Mouse (Mus musculus): ENCODE results near the gene Trio.

GRCm38 (mm10) chr15:27851312-27851711 lies 174.3 kb downstream of the Trio start:
- TF ChIP-seq CTCF (IDR thresholded peaks at IDR 0.05; ENCODE audit: borderline replicate concordance, insufficient read depth, low read length) (no peak), POLR2A (IDR thresholded peaks at IDR 0.05; ENCODE audit: low read depth, low read length) (no peak)

Measured in embryonic fibroblast, embryonic 13.5 days (primary cell).